Mouse (Mus musculus) neural tube, embryonic 15.5 days (tissue): ENCODE data around the gene Trim37. TPM values are rescaled to one million over a fixed set of nuclear protein-coding genes. Genes with fewer than 3 reads are reported as not detected.

Source experiments
- ATAC-seq: fragments of 200-750 bp; cut with Nextera tagmentation; 2 replicates; pipeline ENCODE4 v1.8.0; 2017; ENCODE audit warnings: mild to moderate bottlenecking, moderate TSS enrichment, moderate library complexity; ENCODE audit not compliant: low FRiP score
- H3K27ac ChIP-seq: fragments of 300-500 bp; sonication (generic); replicated peaks from 2 replicates; pipeline ENCODE4 v1.5.1; 2015; ENCODE audit warnings: mild to moderate bottlenecking, inconsistent platforms
- H3K27me3 ChIP-seq: fragments of 300-500 bp; sonication (generic); replicated peaks from 2 replicates; pipeline ENCODE4 v1.6.1; 2015; ENCODE audit warnings: inconsistent platforms
- H3K36me3 ChIP-seq: fragments of 300-500 bp; sonication (generic); 2 replicates; pipeline ENCODE4 v1.6.1; 2015; ENCODE audit warnings: inconsistent platforms
- H3K4me1 ChIP-seq: fragments of 300-500 bp; sonication (generic); 2 replicates; pipeline ENCODE4 v1.6.1; 2015; ENCODE audit warnings: inconsistent platforms
- H3K4me2 ChIP-seq: fragments of 300-500 bp; sonication (generic); 2 replicates; pipeline ENCODE4 v1.6.1; 2015; ENCODE audit warnings: inconsistent platforms, mild to moderate bottlenecking, moderate library complexity
- H3K4me3 ChIP-seq: fragments of 300-500 bp; sonication (generic); replicated peaks from 2 replicates; pipeline ENCODE4 v1.5.1; 2015; ENCODE audit warnings: mild to moderate bottlenecking, inconsistent platforms
- H3K9ac ChIP-seq: fragments of 300-500 bp; sonication (generic); replicated peaks from 2 replicates; pipeline ENCODE4 v1.6.1; 2015; ENCODE audit warnings: mild to moderate bottlenecking, inconsistent platforms
- H3K9me3 ChIP-seq: fragments of 300-500 bp; sonication (generic); replicated peaks from 2 replicates; pipeline ENCODE4 v1.6.1; 2016; ENCODE audit warnings: inconsistent platforms
- WGBS: fragments of 180-500 bp; shearing (Covaris S2); methylation state at CpG from one replicate; pipeline ENCODE4 v1.1.7; 2015; ENCODE audit warnings: mixed read lengths; 5-methylcytosine and 5-hydroxymethylcytosine counted together
- polyA plus RNA-seq: library from polyadenylated mRNA; unstranded; fragments of >200 nt; fragmentation: Nextera tagmentation; extraction: Ambion mirVana; gene quantifications from 2 replicates; pipeline ENCODE4 v1.2.1, GENCODE M21; 2015

The Trim37 gene
- polyA plus RNA-seq, 1 experiment from 2014 or later, result 79.3 TPM

DNA sequence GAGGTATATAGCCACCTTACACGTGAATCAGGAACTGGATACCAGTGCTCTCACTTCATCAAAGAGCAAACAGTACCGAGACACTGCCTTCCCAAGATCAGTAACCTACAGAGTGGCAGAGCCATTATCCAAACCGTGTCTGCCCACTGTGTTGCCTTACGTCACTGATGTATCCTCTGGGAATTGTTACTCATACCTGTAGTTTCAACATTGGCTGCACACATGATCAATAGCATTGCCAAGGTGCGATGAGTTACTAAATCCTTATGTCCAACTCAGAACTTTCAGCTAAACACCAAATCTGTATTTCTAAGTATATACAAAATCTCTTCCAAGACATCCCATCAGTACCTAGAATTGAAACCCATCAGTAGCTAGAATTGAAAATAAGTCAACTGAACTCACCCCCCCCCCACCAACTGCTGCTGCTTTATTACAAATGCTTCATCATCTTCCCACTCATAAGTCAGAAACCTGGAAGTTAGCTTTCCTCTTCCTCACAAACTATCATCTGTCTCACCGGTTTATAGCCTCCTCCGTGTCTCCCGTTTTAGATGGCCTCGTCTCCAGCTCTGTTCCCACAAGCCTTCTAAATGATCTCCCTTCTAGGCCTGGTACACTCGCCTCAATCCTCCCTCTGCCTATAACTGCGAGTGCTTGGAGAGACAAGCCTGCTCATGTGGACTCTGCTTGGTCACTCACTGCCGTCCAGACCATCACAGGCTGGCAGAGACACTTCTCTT, 108.0 kb downstream of the Trim37 start:
- Histone ChIP-seq H3K4me1 (no peaks in the 10 kb centered on the region), H3K4me3 (no peak overlapping the region), H3K36me3 (peaks cover 17% of the 10 kb centered on the region), H3K27me3 (no peaks in the 10 kb centered on the region), H3K4me2 (no peak overlapping the region), H3K27ac (no peak overlapping the region), H3K9ac (no peak overlapping the region), H3K9me3 (no peaks in the 10 kb centered on the region)
- ATAC-seq, result no peak
- 89% methylated on average over 12 of the region's 12 CpGs for WGBS

DNA sequence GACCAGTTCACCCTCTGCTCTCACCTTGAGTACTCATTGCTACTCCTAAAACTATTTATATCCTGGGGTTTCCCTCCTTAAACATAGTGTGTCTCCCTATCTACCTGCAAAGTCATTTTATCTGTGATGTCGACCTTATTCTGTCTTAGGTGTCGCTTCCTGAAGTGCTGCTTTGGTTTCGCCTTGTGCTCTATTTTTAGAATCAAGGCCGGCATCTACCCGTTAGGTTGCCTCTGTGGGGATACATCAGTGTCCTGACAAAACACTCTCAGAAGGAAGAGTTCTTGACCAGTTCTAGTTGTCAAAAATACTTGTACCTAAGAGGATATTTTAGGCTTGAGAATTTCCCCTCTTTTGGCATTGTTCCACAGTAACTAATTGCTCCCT, 108.6 kb downstream of the Trim37 start:
- ATAC-seq, result no peak
- 87% methylated on average over 5 of the region's 5 CpGs for WGBS
- Histone ChIP-seq H3K36me3 (peaks cover 17% of the 10 kb centered on the region), H3K4me1 (no peaks in the 10 kb centered on the region), H3K4me3 (no peak overlapping the region), H3K27ac (no peak overlapping the region), H3K27me3 (no peaks in the 10 kb centered on the region), H3K9ac (no peak overlapping the region), H3K9me3 (no peaks in the 10 kb centered on the region), H3K4me2 (no peak overlapping the region)

DNA sequence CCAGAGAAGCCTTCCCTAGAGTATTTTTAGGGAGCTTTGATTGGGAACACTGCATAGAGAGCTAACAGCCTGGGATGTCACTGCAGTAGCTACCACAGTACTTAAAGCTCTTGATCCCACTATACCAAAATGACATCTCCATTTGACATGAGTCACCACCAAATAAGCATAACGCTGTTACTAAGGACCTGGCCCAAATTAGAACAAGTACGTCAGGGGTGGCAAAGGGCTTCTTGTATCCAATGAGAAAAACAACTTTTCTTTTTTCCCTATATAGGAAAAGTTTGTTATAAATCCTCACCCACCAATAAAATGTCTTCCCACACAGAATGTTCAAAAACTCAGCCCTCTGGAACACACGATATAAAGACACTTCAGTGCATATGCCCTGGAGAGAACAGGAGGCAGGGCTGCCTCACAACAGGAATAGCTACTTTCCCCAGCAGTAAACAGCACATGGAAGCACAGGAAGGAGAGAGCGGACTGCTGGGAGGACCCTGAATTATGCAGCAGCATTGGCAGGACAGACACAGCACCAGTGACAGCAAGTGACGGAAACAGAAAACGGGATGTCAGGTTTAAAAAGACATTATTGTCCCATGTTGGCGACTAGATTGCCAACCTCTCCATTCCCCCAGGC, 112.1 kb downstream of the Trim37 start:
- Histone ChIP-seq H3K4me2 (no peak overlapping the region), H3K9ac (no peak overlapping the region), H3K36me3 (peaks cover 16% of the 10 kb centered on the region; the same call in 1 of the 2 replicates), H3K4me1 (no peaks in the 10 kb centered on the region), H3K4me3 (no peak overlapping the region), H3K27ac (no peak overlapping the region), H3K9me3 (no peaks in the 10 kb centered on the region), H3K27me3 (no peaks in the 10 kb centered on the region)
- ATAC-seq, result no peak
- WGBS, result 84% methylated on average over 7 of the region's 7 CpGs

GRCm38 (mm10) chr11:87240141-87240832, 113.4 kb downstream of the Trim37 start:
- H3K4me1 ChIP-seq, result no peaks in the 10 kb centered on the region
- no peak overlapping the region for H3K4me2 ChIP-seq
- no peak overlapping the region for H3K9ac ChIP-seq
- no peak for ATAC-seq
- no peaks in the 10 kb centered on the region for H3K27me3 ChIP-seq
- 86% methylated on average over 15 of the region's 15 CpGs for WGBS
- H3K4me3 ChIP-seq, result no peak overlapping the region
- peaks cover 16% of the 10 kb centered on the region; the same call in 1 of the 2 replicates for H3K36me3 ChIP-seq
- no peaks in the 10 kb centered on the region for H3K9me3 ChIP-seq
- no peak overlapping the region for H3K27ac ChIP-seq

DNA sequence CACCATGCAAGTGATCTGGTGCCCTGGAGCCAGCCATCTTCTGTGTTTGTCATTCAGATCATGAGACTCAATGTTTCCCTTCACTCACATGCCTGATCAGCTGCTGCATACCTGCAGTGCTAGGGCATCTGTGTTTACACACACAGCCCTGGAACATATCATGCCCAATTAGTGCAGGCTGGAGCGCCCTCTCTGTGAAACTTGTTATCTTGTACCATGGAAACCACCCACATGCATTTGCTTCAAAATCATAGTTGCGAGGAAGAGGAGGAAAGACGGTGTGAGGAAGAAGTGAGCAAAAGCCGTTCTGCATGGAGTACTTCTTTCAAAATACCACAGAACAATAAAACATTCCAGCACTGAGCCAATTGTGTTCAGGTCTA, 113.9 kb downstream of the Trim37 start:
- no peak overlapping the region for H3K4me3 ChIP-seq
- H3K9ac ChIP-seq, result no peak overlapping the region
- no peak for ATAC-seq

DNA sequence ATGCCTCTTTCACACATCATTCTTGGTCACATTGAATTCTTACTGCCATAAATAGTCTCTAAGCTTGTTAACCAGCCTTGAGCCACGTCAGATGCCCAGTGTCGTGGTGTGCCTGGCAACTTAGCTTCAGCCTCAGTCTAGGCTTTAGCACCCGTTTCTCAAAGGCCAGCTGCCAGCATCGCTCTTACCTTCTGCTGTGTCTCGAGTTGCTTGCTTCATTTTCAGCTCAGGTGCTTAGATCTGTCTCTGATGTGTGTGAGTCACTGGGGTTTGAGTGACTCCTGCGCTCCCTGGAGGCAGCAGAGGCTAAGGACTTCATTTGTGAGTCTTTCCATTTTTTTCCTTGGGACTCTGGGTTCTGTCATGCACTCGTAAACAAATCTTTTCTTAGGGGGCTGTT, 114.4 kb downstream of the Trim37 start:
- Histone ChIP-seq H3K36me3 (peaks cover 16% of the 10 kb centered on the region; the same call in 1 of the 2 replicates), H3K27me3 (no peaks in the 10 kb centered on the region), H3K4me1 (no peaks in the 10 kb centered on the region), H3K9me3 (no peaks in the 10 kb centered on the region), H3K27ac (no peak overlapping the region), H3K4me3 (no peak overlapping the region), H3K9ac (no peak overlapping the region), H3K4me2 (no peak overlapping the region)
- no peak for ATAC-seq
- 80% methylated on average over 7 of the region's 7 CpGs for WGBS

More for the DNA sequence above, 113.9 kb downstream of the Trim37 start:
- Histone ChIP-seq H3K9me3 (no peaks in the 10 kb centered on the region), H3K4me2 (no peak overlapping the region), H3K27me3 (no peaks in the 10 kb centered on the region), H3K4me1 (no peaks in the 10 kb centered on the region), H3K36me3 (peaks cover 16% of the 10 kb centered on the region; the same call in 1 of the 2 replicates), H3K27ac (no peak overlapping the region)
- 88% methylated on average over 4 of the region's 4 CpGs for WGBS

GRCm38 (mm10) chr11:87245171-87245840, 118.4 kb downstream of the Trim37 start:
- Histone ChIP-seq H3K4me2 (no peak overlapping the region), H3K4me1 (peaks cover 11% of the 10 kb centered on the region; the same call in 1 of the 2 replicates), H3K27ac (no peak overlapping the region), H3K9me3 (no peaks in the 10 kb centered on the region), H3K36me3 (peaks cover 11% of the 10 kb centered on the region; the same call in 1 of the 2 replicates), H3K9ac (no peak overlapping the region), H3K4me3 (no peak overlapping the region), H3K27me3 (no peaks in the 10 kb centered on the region)
- ATAC-seq, result no peak
- WGBS, result 85% methylated on average over 9 of the region's 9 CpGs

- no peaks in the 10 kb centered on the region for H3K27me3 ChIP-seq
- H3K9me3 ChIP-seq, result no peaks in the 10 kb centered on the region
- 71% methylated on average over 4 of the region's 4 CpGs for WGBS
- H3K4me3 ChIP-seq, result no peak overlapping the region
- peaks cover 11% of the 10 kb centered on the region; the same call in 1 of the 2 replicates for H3K4me1 ChIP-seq
- H3K4me2 ChIP-seq, result no peak overlapping the region
- no peak overlapping the region for H3K9ac ChIP-seq
- H3K27ac ChIP-seq, result no peak overlapping the region
- peaks cover 4% of the 10 kb centered on the region; the same call in 1 of the 2 replicates for H3K36me3 ChIP-seq
- no peak for ATAC-seq
Measured at GRCm38 (mm10) chr11:87246107-87246651, 119.3 kb downstream of the Trim37 start.

GRCm38 (mm10) chr11:87246724-87247493, 120.0 kb downstream of the Trim37 start:
- Histone ChIP-seq H3K27me3 (no peaks in the 10 kb centered on the region), H3K4me1 (peaks cover 11% of the 10 kb centered on the region; the same call in 1 of the 2 replicates), H3K36me3 (0 out of 2 replicates have a peak, but pooled peaks cover 3% of the 10 kb centered on the region), H3K4me3 (no peak overlapping the region), H3K27ac (no peak overlapping the region), H3K9ac (no peak overlapping the region), H3K4me2 (no peak overlapping the region), H3K9me3 (no peaks in the 10 kb centered on the region)
- no peak for ATAC-seq
- 45% methylated on average over 9 of the region's 9 CpGs for WGBS

- ATAC-seq, result no peak
Measured at GRCm38 (mm10) chr11:87247494-87247866, 120.6 kb downstream of the Trim37 start.

More at GRCm38 (mm10) chr11:87247494-87247866, 120.6 kb downstream of the Trim37 start:
- H3K4me1 ChIP-seq, result peaks cover 11% of the 10 kb centered on the region; the same call in 1 of the 2 replicates
- H3K9me3 ChIP-seq, result no peaks in the 10 kb centered on the region
- no peak overlapping the region for H3K4me3 ChIP-seq
- H3K27ac ChIP-seq, result no peak overlapping the region
- H3K9ac ChIP-seq, result no peak overlapping the region
- no peaks in the 10 kb centered on the region for H3K27me3 ChIP-seq
- H3K36me3 ChIP-seq, result 0 out of 2 replicates have a peak, but pooled peaks cover 3% of the 10 kb centered on the region
- WGBS, result 66% methylated on average over 5 of the region's 5 CpGs
- H3K4me2 ChIP-seq, result no peak overlapping the region
